Mouse (Mus musculus): ENCODE measurements around the gene Ccdc151. TPM values are rescaled to one million over a fixed set of nuclear protein-coding genes. Genes with fewer than 3 reads are reported as not detected.
A peak's percentile ranks its signal among the peaks of the same experiment; 100 is the strongest.

The Ccdc151 gene
- total RNA-seq, 2 experiments from 2014 or later = 6.2 to 6.9 TPM

DNA sequence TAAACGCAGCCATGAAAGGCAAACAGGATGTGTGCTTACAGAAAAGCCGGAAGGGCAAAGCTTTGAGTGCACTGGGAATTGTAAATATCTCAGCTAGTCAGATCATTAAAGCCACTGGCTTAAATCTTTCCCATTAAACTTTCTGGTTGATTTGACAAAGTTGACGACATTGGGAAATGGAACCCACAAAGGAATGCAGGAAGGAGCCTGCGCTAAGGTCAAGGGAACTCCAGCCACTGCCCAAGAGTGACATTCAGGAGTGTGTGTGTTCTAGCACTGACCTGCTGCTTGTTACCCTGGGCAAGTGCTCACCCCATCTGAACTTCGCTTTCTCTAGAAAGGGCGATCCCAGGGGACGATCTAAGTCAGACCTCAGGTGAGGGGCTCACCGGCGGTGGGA, 42.3 kb downstream of the Ccdc151 start:
- intact Hi-C loops (cut with DNase I) = no loop called here

DNA sequence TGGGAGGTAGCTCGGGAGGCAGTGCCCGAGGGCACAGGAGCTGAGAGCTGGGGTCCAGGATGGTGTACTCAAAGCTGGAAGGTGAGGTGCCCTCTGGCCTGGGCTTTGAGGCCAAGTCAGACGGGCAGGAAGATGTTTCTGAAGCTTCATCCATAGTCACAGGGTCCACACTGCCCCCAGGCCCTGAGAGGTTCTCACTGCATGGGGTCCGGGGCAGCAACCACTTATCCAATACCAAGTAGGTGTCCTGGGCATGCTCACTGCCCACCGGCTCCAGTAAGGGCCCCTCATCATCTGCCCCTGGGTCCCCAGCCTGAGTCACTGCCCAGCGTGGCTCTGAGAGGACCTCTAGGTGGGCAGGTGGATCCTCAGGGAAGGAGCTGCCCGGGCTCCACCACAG, 43.2 kb downstream of the Ccdc151 start:
- intact Hi-C loops (cut with DNase I) = no loop called here
- no peak for DNase-seq

More for the DNA sequence above, 42.3 kb downstream of the Ccdc151 start:
- no peak for DNase-seq

DNA sequence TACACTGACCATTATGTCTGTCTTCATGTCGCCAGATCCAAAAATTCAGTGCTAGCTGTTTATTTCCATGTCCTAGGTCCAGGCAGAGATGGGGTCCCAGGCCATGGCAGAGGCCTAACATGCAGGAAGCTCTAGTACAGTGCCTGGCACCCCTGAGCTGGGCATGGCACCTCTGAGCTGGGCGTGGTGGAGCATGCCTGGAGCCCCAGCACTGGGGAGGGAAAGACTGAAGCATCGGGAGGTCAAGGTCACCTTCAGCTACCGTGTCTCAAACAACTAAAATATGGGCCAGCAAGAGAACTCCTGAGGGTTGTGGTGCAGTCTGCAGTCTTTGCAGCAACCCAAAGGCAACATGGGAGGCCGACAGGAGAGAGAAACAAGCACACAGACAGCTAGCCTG, 44.1 kb downstream of the Ccdc151 start:
- DNase-seq = no peak
- intact Hi-C loops (cut with DNase I) = no loop called here

DNA sequence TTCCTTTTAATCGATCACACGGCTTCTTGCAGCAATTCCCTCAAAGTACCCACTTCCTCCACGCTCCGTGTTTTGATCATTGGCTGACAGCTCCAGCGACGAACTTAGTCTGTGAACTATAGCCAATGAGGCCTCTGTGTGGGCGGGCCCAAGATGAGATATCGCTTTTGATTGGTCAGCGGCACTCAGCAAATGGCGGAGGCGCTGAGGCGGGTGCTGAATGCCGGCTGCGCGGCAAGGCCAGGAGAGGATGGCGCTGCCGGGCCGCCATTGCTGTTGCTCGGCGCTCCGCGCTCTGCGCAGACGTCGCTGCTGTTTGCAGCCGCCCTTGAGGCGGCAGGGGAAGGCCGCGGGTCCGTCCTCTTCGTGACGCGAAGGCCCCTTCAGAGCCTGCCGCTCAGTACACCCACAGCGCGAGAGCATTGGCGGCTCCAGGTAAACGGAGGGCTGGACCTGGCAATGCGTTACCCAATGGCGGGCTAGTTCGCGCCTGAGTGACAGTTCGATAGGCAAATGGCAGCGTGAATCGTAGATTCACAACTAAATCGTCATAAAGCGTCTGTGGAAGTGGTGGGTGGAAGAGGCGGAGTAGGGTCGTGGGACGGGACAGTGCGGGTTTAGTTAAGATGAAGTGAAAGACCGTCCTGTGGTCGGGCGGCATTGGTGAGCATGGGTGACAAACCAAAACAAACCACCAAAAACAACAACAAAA, 46.7 kb downstream of the Ccdc151 start, which contains the start of gene Swsap1:
Swsap1 (plus strand) TSS at position 186 of the 712 bp plus-strand sequence.
- peak; percentile 98 for DNase-seq
- intact Hi-C loops (cut with DNase I) = no loop called here

DNA sequence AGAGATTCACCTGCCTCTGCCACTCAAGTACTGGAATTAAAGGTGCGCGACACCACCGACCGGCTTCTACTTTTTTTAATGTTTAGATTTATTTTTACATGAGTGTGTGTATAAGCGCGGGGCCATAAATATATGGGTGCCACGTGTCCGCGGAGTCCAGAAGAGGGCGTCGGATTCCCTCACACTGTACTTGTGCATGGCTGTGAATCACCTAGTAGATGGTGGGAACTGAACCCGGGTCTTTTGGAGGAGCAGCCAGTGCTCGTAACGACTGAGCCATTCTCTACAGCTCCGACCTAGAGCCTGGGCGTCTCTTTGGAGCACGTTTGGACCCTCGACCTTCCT, 47.2 kb downstream of the Ccdc151 start:
- intact Hi-C loops (cut with DNase I) = no loop called here
- no peak for DNase-seq

DNA sequence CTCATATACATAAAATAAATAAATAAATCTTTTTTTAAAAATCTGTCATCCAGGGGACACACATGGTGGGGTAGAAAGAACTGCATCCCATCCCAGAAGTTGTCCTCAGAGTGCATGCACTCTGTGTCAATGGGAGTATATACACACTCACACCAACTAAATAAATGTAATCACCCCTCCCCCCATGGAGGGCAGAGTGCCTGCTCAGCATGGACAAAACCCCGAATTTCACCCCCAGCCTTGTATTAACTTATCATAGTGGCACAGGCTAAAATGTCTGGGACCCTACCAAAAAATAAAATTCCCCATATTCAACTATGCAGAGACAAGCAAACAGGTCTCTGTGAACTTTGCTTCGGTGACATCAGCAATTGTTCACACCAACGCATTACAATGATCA, 47.8 kb downstream of the Ccdc151 start:
- no peak for DNase-seq
- intact Hi-C loops (cut with DNase I) = no loop called here

DNA sequence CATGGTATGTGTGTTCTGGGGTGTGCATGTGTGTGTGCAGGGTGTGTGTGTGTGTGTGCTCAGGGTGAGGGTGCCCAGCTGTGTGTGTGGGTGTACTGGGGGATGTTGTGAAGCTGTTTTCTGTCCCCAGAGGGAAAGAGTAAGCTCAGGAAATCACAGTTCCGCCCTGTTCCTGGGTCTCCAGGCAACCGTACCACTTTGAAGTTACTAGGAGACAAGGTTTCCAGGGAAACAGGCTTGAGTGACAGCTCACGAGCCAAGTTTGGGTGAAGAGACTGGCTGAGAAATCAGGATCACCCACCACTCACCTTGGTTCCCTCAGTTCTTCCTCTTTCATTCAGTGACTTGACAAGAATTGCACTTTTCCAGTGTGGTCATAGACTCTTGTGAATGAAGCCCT, 48.8 kb downstream of the Ccdc151 start:
- no peak for DNase-seq
- intact Hi-C loops (cut with DNase I) = no loop called here

DNA sequence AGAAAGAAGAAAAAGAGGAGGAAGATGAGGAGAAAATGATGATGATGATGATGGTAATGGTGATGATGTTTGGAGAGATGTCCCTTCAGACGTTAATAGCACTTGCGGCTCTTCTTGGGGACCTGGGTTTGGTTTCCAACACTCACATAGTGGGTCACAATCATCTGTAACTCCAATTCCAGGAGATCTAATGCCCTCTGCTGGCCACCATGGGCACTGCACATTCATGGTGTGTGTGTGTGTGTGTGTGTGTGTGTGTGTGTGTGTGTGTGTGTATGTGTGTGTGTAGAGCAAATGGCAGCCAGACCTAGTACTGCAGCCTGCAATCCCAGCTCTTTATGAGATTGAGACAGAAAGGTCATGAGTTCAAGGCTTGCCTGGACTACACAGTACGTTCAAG, 50.5 kb downstream of the Ccdc151 start:
- intact Hi-C loops (cut with DNase I) = no loop called here
- no peak for DNase-seq

DNA sequence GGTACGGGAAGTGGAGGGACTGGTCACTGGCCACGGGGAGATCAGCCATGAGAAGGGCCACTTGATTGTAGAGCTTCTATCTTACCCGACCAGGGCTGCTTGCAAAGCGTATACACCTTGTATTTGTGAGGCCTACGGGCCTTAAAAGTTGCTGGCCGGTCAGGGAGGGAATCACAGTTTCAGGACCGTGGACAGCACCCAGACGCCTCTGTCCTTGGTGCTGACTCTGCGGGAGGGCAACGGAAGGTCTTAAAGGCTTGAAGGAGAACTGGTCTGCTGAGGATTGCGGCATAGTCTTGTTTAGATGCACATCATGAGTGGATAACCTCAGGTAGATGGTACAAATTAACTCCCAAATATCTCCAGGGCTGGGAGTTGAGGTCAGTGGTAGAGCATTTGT, 52.1 kb downstream of the Ccdc151 start:
- intact Hi-C loops (cut with DNase I) = no loop called here
- peak; percentile 25 for DNase-seq

DNA sequence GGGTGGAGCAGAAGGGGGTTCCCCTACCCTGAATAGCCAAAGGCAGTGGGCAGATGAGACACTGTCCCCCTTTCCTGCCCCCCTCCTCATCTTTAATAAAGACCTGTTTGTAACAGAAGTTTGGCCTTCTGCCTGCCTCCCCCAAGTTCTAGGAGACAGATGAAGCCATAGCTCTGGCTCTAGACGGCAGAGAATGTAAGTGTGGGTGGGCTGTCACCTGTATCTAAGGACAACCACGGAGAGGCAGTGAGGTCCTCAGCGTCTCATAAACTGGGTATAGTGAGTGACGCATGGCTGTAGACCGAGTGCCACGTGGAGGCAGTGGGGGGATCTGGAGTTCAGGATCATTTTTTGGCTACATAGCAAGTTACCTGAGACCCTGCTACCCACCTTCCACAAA, 53.6 kb downstream of the Ccdc151 start:
- intact Hi-C loops (cut with DNase I) = no loop called here
- DNase-seq = no peak

DNA sequence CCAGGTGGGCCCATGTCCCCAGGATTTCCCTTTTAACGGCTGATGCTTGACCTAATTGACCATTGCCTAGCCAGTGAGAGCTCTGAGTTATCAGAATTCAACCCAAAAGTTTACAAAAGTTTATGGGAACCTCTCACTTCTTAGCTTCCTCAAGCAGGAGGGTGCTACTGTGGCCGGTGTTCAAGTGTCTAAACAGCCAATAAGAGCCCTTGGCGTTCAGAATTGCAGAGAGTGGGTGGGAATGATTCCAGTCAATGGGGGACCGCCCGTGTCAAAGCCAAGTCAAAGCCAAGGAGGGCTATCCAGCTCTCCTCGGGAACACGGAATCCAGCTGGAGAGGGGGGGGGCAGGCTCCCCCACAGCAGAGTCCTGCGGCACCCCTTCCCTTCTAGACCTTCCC, 54.3 kb downstream of the Ccdc151 start:
- intact Hi-C loops (cut with DNase I) = no loop called here
- no peak for DNase-seq

DNA sequence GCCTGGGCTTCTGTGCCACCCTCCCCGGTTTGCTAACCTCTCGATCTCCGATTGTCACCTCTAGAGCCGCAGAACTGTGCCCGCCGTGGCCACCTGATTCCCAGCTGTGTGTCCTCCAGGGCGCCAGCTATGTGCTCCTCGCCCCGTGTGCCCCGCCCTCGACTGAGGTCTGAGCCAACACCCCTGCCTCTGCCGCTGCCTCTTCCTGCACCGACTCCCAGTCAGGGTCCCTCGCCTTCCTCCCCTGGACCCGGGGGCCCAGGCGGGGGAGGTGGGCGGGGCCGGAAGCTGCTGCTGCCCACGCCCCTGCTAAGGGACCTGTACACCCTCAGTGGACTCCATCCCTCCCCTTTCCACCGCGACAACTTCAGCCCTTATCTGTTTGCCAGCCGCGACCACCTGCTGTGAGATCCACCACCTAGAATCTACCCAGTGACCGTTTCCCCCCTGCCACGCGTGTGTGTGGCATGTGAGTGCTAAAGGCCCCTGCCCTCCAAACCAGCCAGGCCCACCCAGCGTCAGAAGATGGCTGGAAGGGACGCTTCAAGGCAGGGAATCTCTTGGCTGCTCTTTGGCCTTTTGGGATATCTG, 54.8 kb downstream of the Ccdc151 start:
- peak; percentile 21 for DNase-seq
- intact Hi-C loops (cut with DNase I) = no loop called here

DNA sequence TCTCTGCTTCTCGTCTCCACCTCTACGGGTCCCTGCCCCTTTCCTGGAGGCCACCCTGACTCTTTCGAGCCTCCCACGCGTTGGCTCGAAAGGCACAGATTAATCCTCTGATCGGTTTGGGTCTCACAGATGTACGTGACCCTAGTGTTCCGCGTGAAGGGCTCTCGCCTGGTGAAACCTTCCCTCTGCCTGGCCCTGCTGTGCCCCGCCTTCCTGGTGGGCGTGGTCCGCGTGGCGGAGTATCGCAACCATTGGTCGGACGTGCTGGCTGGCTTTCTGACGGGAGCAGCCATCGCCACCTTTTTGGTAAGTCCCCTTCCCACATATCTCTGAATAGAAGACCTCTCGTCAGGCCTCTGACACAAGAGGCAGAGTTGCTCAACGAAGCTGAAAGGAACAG, 58.2 kb downstream of the Ccdc151 start:
- intact Hi-C loops (cut with DNase I) = no loop called here
- DNase-seq = peak; percentile 28

DNA sequence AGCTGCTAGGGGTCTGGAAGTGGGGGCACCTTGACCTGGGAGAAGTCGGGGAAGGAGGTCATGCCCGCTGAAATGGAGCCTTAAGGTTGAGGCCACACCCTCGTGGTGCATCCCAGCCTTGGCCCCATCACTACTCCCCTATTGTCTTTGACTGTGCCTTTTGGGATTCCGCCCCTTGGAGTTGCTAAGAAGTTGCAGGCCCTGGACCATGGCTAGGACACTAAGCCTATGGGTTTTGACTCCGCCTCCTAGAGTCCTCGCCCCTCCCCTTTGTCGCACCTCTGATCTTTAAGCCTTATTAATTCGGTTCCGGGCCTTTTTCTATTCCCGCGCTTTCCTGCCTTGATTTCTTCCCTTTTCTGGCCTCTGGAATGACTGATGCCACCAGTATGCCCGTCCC, 58.8 kb downstream of the Ccdc151 start:
- intact Hi-C loops (cut with DNase I) = no loop called here
- no peak for DNase-seq

DNA sequence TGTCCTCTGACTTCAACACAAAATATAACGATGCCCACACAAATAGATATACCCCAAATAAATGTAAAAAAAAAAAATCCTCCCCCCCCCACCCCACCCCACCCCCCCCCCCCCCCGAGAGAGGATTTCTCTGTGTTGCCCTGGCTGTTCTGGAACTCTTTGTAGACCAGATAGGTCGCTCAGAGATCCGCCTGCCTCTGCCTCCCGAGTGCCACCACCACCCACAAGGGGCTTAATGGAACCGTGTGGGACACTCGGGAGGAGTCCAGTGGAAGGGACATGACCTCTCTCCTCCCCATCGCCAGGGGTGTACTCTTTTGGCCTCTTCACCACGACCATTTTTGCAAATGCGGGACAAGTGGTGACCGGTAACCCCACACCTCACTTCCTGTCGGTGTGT, 59.4 kb downstream of the Ccdc151 start:
- intact Hi-C loops (cut with DNase I) = no loop called here
- DNase-seq = no peak

Other genes starting within 250 kb of the Ccdc151 start
- 1 to 10 TPM; 4.9 to 5.9 TPM for gene Spc24, start 242.3 kb downstream of the Ccdc151 start, total RNA-seq (2021)
- gene Kank2, start 203.9 kb downstream of the Ccdc151 start, total RNA-seq (2021) = 1 to 10 TPM; 8.7 to 9.7 TPM
- not detected for gene Angptl8, start 167.1 kb downstream of the Ccdc151 start, total RNA-seq (2021)
- gene Dock6, start 150.0 kb downstream of the Ccdc151 start, total RNA-seq (2021) = 10 to 100 TPM; 28.9 to 29.2 TPM
- gene Rab3d, start 84.4 kb downstream of the Ccdc151 start, total RNA-seq (2021) = 10 to 100 TPM; 31.1 to 41.1 TPM
- 10 to 100 TPM; 18.5 to 20.8 TPM for gene Ccdc159, start 75.2 kb downstream of the Ccdc151 start, total RNA-seq (2021)
- gene Tmem205, start 75.1 kb downstream of the Ccdc151 start, total RNA-seq (2021) = 10 to 100 TPM; 28.1 to 31.6 TPM
- gene Plppr2, start 65.6 kb downstream of the Ccdc151 start, total RNA-seq (2021) = 100 to 1,000 TPM; 199 to 225 TPM
- 10 to 100 TPM; 11.8 to 12.6 TPM for gene Swsap1, start 46.9 kb downstream of the Ccdc151 start, total RNA-seq (2021)
- gene Epor, start 39.1 kb downstream of the Ccdc151 start, total RNA-seq (2021) = 1 to 10 TPM; 1.9 to 2.4 TPM
- 1 to 10 TPM in 1 of 2 experiments, under 1 TPM in 1; 0.90 to 1.4 TPM for gene Rgl3, start 13.2 kb downstream of the Ccdc151 start, total RNA-seq (2021)
- 10 to 100 TPM; 89.6 to 95.2 TPM for gene Prkcsh, start 172 bp upstream of the Ccdc151 start, total RNA-seq (2021)
- 100 to 1,000 TPM; 365 to 366 TPM for gene Elavl3, start 49.4 kb upstream of the Ccdc151 start, total RNA-seq (2021)
- gene Gm49318, start 68.6 kb upstream of the Ccdc151 start, total RNA-seq (2021) = not detected
- gene Zfp653, start 68.7 kb upstream of the Ccdc151 start, total RNA-seq (2021) = 10 to 100 TPM; 28.6 to 30.1 TPM
- 10 to 100 TPM; 43.2 to 44.6 TPM for gene Ecsit, start 82.8 kb upstream of the Ccdc151 start, total RNA-seq (2021)
- gene Cnn1, start 96.6 kb upstream of the Ccdc151 start, total RNA-seq (2021) = under 1 TPM in 1 of 2 experiments, not detected in 1; 0.44 TPM
- 10 to 100 TPM; 65.7 to 66.6 TPM for gene Elof1, start 114.5 kb upstream of the Ccdc151 start, total RNA-seq (2021)
- under 1 TPM; 0.26 to 0.38 TPM for gene Acp5, start 133.1 kb upstream of the Ccdc151 start, total RNA-seq (2021)
- gene Pigyl, start 154.2 kb upstream of the Ccdc151 start, total RNA-seq (2021) = 10 to 100 TPM; 37.4 to 38.1 TPM
- under 1 TPM; 0.78 to 0.83 TPM for gene Zfp872, start 185.5 kb upstream of the Ccdc151 start, total RNA-seq (2021)
- 10 to 100 TPM; 12.8 to 13.7 TPM for gene Zfp809, start 223.1 kb upstream of the Ccdc151 start, total RNA-seq (2021)

Data from left cerebral cortex, postnatal 4 days (tissue).